Mouse (Mus musculus): ENCODE measurements around the gene Il1f6. TPM values are rescaled to one million over a fixed set of nuclear protein-coding genes. Genes with fewer than 3 reads are reported as not detected.

The Il1f6 gene
- polyA plus RNA-seq, 1 experiment from 2014 or later = not detected

Other genes with a start within 250 kb of the Il1f6 start
- gene Hnmt, start 166.0 kb upstream of the Il1f6 start, polyA plus RNA-seq (2015; fragmentation: Nextera tagmentation; extraction: Ambion mirVana) = 4.1 and 4.4 TPM in 2 replicates
- gene Tbpl2, start 118.8 kb upstream of the Il1f6 start, polyA plus RNA-seq (2015; fragmentation: Nextera tagmentation; extraction: Ambion mirVana) = not detected in 2 replicates
- not detected in 2 replicates for gene Il1f8, start 62.3 kb upstream of the Il1f6 start, polyA plus RNA-seq (2015; fragmentation: Nextera tagmentation; extraction: Ambion mirVana)
- not detected in 2 replicates for gene Il1f9, start 28.9 kb upstream of the Il1f6 start, polyA plus RNA-seq (2015; fragmentation: Nextera tagmentation; extraction: Ambion mirVana)
- gene Il1f5, start 61.5 kb downstream of the Il1f6 start, polyA plus RNA-seq (2015; fragmentation: Nextera tagmentation; extraction: Ambion mirVana) = not detected in 2 replicates
- not detected in 2 replicates for gene Il1f10, start 75.8 kb downstream of the Il1f6 start, polyA plus RNA-seq (2015; fragmentation: Nextera tagmentation; extraction: Ambion mirVana)
- 0.15 and 0.17 TPM in 2 replicates for gene Il1rn, start 121.4 kb downstream of the Il1f6 start, polyA plus RNA-seq (2015; fragmentation: Nextera tagmentation; extraction: Ambion mirVana)
- gene Psd4, start 152.2 kb downstream of the Il1f6 start, polyA plus RNA-seq (2015; fragmentation: Nextera tagmentation; extraction: Ambion mirVana) = 0.28 and 0.59 TPM in 2 replicates

Data from forebrain, embryonic 15.5 days (tissue).